In genomic region chr4:106868737-106869438, GRCm38 (mm10) we compare ENCODE assay signal across 13 mouse cellular contexts. TPM values are rescaled to one million over a fixed set of nuclear protein-coding genes. Genes with fewer than 3 reads are reported as not detected.
DNase-seq lines count a peak whose midpoint lies in the region.
"Had no signal": no experiment of that assay in that cellular context is flagged by ENCODE, and none has a peak within 500 bp of the region (broad histone marks: within the 10 kb centered on the region; RNA-seq: fewer than 3 reads in every experiment).

No protein-coding gene starts in this region.

- H3K9me3 ChIP-seq in embryonic facial prominence, embryonic 10.5 days: no peaks in the 10 kb centered on the region
- no peaks in the 10 kb centered on the region for H3K9me3 ChIP-seq in limb, embryonic 10.5 days (replicated peaks)
- H3K9me3 ChIP-seq: hindbrain, embryonic 12.5 days; liver, embryonic 15.5 days had no signal

- H3K27me3 ChIP-seq in embryonic facial prominence, embryonic 10.5 days (replicated peaks; ENCODE audit: low read depth, poor library complexity, severe bottlenecking): no peaks in the 10 kb centered on the region
- H3K27me3 ChIP-seq in limb, embryonic 10.5 days (ENCODE audit: low read depth, poor library complexity, severe bottlenecking): no peaks in the 10 kb centered on the region
- H3K27me3 ChIP-seq: hindbrain, embryonic 12.5 days had no signal

- WGBS in embryonic facial prominence, embryonic 10.5 days: 71% methylated on average over 12 of the region's 12 CpGs
- WGBS in limb, embryonic 10.5 days: 66% methylated on average over 12 of the region's 12 CpGs

- H3K36me3 ChIP-seq in embryonic facial prominence, embryonic 10.5 days (replicated peaks): no peaks in the 10 kb centered on the region
- H3K36me3 ChIP-seq in limb, embryonic 10.5 days: no peaks in the 10 kb centered on the region
- H3K36me3 ChIP-seq: hindbrain, embryonic 12.5 days; liver, embryonic 15.5 days had no signal

- no peak overlapping the region for H3K4me3 ChIP-seq in embryonic facial prominence, embryonic 10.5 days
- H3K4me3 ChIP-seq in limb, embryonic 10.5 days: no peak overlapping the region
- H3K4me3 ChIP-seq: hindbrain, embryonic 12.5 days; layer of hippocampus, adult 2 months; liver, embryonic 15.5 days had no signal

- H3K4me1 ChIP-seq in embryonic facial prominence, embryonic 10.5 days: peaks cover 60% of the 10 kb centered on the region
- peaks cover 56% of the 10 kb centered on the region for H3K4me1 ChIP-seq in limb, embryonic 10.5 days

- H3K27ac ChIP-seq in embryonic facial prominence, embryonic 10.5 days (replicated peaks): peak overlapping the region; percentile 70
- H3K27ac ChIP-seq in limb, embryonic 10.5 days: peak overlapping the region; percentile 77
- H3K27ac ChIP-seq: hindbrain, embryonic 12.5 days; layer of hippocampus, adult 2 months; liver, embryonic 15.5 days had no signal

- DNase-seq in gastrocnemius, adult 8-10 months (ENCODE audit: low spot score in 2 of 2): peak; percentile 11 to 31
- DNase-seq in gastrocnemius, postnatal 10 days: no peak
- peak; percentile 34 for DNase-seq in A20 (ENCODE audit: low read depth, low spot score)
- no peak for DNase-seq in embryonic facial prominence, embryonic 10.5 days (ENCODE audit: low spot score)
- DNase-seq in limb, embryonic 10.5 days (ENCODE audit: low spot score): no peak
- no peak for DNase-seq in layer of hippocampus, adult 9-10 months (ENCODE audit: low spot score)
- DNase-seq in urinary bladder, postnatal 4 days (ENCODE audit: low spot score in 2 of 2): no peak
- no peak for DNase-seq in thymus, postnatal 4 days
- DNase-seq: adrenal gland, adult 2 months; cerebellum, adult 2 months had no signal

RNA-seq across cellular contexts. Expression of gene Ssbp3, which starts 41.6 kb away (rescaled TPM):
- total RNA-seq in gastrocnemius, adult 8-10 months (2022): 10 to 100 TPM; 24.0 to 27.1 (median 25.8) TPM
- 10 to 100 TPM; 29.4 to 35.1 TPM for total RNA-seq in gastrocnemius, postnatal 10 days (2021)
- polyA plus RNA-seq in embryonic facial prominence, embryonic 10.5 days (2016; fragmentation: Nextera tagmentation; extraction: Ambion mirVana): 147 TPM in 2 replicates
- 225 and 250 TPM in 2 replicates for polyA plus RNA-seq in limb, embryonic 10.5 days (2016; fragmentation: Nextera tagmentation; extraction: Ambion mirVana)

Comparison
In these comparisons a context has a peak if more than half of its experiments do, and no peak if none do; other contexts are left out.
1. DNase-seq: peak in gastrocnemius, adult 8-10 months (2 of 2) and A20 (single experiment); none in gastrocnemius, postnatal 10 days (single experiment), embryonic facial prominence, embryonic 10.5 days (single experiment), limb, embryonic 10.5 days (single experiment), layer of hippocampus, adult 9-10 months (single experiment), urinary bladder, postnatal 4 days (0 of 2) and thymus, postnatal 4 days (single experiment).